Mouse (Mus musculus): ENCODE measurements around the gene Prkd2.

- TF ChIP-seq CTCF (IDR thresholded peaks at IDR 0.05; ENCODE audit: control insufficient read depth, insufficient read depth, insufficient read length) (no peak), CEBPB (IDR thresholded peaks at IDR 0.05; ENCODE audit: low read depth) (no peak), USF1 (IDR thresholded peaks at IDR 0.05; ENCODE audit: low read depth) (no peak)
Measured at GRCm38 (mm10) chr7:16825785-16826184, 16.9 kb upstream of the Prkd2 start.

All from C2C12 (cell line).